In genomic region chr1:87658937-87659617, GRCm38 (mm10) we compare ENCODE assay signal across 8 mouse cellular contexts. TPM values are rescaled to one million over a fixed set of nuclear protein-coding genes. Genes with fewer than 3 reads are reported as not detected.
DNase-seq lines count a peak whose midpoint lies in the region; TF ChIP-seq lines count a peak whose summit lies in the region.
"Had no signal": no experiment of that assay in that cellular context is flagged by ENCODE, and none has a peak within 500 bp of the region (broad histone marks: within the 10 kb centered on the region; RNA-seq: fewer than 3 reads in every experiment).

No protein-coding gene starts in this region.

- peak overlapping the region; percentile 55; the same call in 1 of the 2 replicates for H3K27ac ChIP-seq in cortical plate, adult 2 months (ENCODE audit: insufficient read depth, low read length)
- H3K27ac ChIP-seq: embryonic facial prominence, embryonic 12.5 days had no signal

- H3K4me1 ChIP-seq in cortical plate, adult 2 months (ENCODE audit: control insufficient read depth, insufficient read depth, low read length), result peaks cover 3% of the 10 kb centered on the region
- H3K4me1 ChIP-seq: embryonic facial prominence, embryonic 12.5 days had no signal

- TF ChIP-seq POLR2A in cortical plate, adult 2 months (IDR thresholded peaks at IDR 0.05; ENCODE audit: extremely low read depth, insufficient read depth, low read length), result no peak

- intact Hi-C loops in left cerebral cortex, postnatal 14 days (cut with DNase I), result no loop called here

- H3K4me3 ChIP-seq in cortical plate, adult 2 months (ENCODE audit: insufficient read depth, low read length), result no peak overlapping the region
- H3K4me3 ChIP-seq: embryonic facial prominence, embryonic 12.5 days had no signal

- no peak for TF ChIP-seq CTCF in cortical plate, adult 2 months (IDR thresholded peaks at IDR 0.05; ENCODE audit: extremely low read depth, insufficient read depth, low read length)

- DNase-seq in left cerebral cortex, postnatal 14 days (ENCODE audit: low spot score in 2 of 2), result peak; percentile 38 to 63
- DNase-seq in left cerebral cortex, adult 18-20 months (ENCODE audit: low spot score in 2 of 2), result no peak
- DNase-seq in lung, postnatal 10 days, result peak; percentile 58
- peak; percentile 83 for DNase-seq in thymus, postnatal 0 days (ENCODE audit: low spot score)
- no peak for DNase-seq in gastrocnemius, adult 8-10 months (ENCODE audit: low spot score in 2 of 2)
- DNase-seq in embryo, embryonic 10 days (ENCODE audit: low spot score), result no peak

RNA-seq across cellular contexts. Expression of gene Inpp5d, which starts 39.0 kb away (rescaled TPM):
- total RNA-seq in left cerebral cortex, postnatal 14 days (2021), result 10 to 100 TPM; 21.7 to 22.1 TPM
- 10 to 100 TPM; 14.9 to 15.3 TPM for total RNA-seq in left cerebral cortex, adult 18-20 months (2021)
- polyA plus RNA-seq in cortical plate, adult 2 months (2012; rRNA removed), result 18.2 and 18.3 TPM in 2 replicates
- 41.0 and 43.6 TPM in 2 replicates for polyA plus RNA-seq in thymus, postnatal 0 days (2015; fragmentation: Nextera tagmentation; extraction: Ambion mirVana)
- total RNA-seq in gastrocnemius, adult 8-10 months (2022), result 1 to 10 TPM; 1.8 to 3.9 (median 2.6) TPM

Comparison
In these comparisons a context has a peak if more than half of its experiments do, and no peak if none do; other contexts are left out.
1. DNase-seq: peak in left cerebral cortex, postnatal 14 days (2 of 2), lung, postnatal 10 days (single experiment) and thymus, postnatal 0 days (single experiment); none in left cerebral cortex, adult 18-20 months (0 of 2), gastrocnemius, adult 8-10 months (0 of 2) and embryo, embryonic 10 days (single experiment).